Mouse (Mus musculus) ovary, adult 18-20 months (tissue): Measurements from ENCODE around the gene Slc6a5.

Source experiments
- DNase-seq: peaks from one replicate; pipeline ENCODE4 v3.0.0; 2022; ENCODE audit warnings: low spot score, mixed read lengths

Gene Slc6a5

GRCm38 (mm10) chr7:49909850-49910249 is at the start of gene Slc6a5:
TSS of gene Slc6a5 (plus strand) at chr7:49910146.
- DNase-seq: no peak

GRCm38 (mm10) chr7:49861196-49861595 is 48.8 kb upstream of the Slc6a5 start:
- no peak for DNase-seq

- no peak for DNase-seq
Observed at GRCm38 (mm10) chr7:49863753-49864152, 46.2 kb upstream of the Slc6a5 start.

- no peak for DNase-seq
Observed at GRCm38 (mm10) chr7:49869656-49870055, 40.3 kb upstream of the Slc6a5 start.

DNA sequence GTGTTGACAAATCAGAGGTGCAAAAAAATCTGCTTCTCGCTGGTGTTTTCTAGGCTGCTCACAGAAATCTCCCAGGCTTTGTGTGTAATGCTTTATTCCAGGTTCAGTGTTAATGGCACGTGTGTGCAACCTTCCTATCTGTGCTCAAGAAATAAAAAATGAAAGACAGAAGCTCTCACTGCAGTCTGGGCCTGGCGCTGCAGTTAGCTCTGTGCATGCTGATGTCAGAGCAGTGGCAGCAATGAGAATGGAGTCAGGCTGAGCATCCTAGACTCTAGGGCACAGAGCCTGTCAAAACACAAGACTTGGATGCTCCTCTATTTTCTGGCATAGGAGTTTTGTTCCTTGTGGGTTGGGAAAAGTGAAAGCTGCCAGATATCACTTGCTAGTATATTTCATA is 39.7 kb upstream of the Slc6a5 start:
- DNase-seq: no peak

DNA sequence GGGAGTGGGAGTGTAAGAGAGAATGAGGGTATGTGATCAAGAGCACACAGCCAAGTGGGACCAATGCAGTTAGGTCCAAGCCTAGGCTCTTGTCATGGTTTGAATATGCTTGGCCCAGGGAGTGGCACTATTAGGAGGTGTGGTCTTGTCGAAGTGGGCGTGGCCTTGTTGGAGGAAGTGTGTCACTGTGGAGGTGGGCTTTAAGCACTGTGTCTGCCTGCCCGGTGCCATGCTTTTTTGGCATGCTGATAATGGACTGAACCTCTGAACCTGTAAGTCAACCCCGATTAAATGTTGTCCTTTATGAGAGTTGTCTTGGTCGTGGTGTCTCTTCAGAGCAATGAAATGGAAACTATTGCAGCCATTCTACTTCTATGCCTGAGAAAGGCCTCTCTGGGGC is 32.6 kb upstream of the Slc6a5 start:
- no peak for DNase-seq

DNA sequence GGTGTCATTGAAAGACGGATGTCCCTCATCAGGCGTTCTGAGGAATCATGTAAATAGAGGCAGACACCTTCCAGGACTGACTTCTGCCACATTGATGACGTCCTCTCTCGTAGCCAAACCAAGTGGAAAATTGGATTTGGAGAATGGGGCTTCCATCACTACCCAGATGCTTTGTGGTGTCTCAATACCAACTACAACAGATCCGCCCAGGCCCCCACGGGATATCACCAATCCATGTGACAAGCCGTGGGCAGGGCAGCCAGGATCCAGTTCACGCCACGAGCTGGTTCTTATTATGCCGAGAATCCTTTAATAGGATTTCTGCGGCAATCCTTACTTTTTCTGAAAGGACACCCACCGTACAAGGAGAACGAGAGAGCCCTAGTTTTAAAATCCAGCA is 30.9 kb upstream of the Slc6a5 start:
- DNase-seq: no peak

GRCm38 (mm10) chr7:49879998-49880707 is 29.8 kb upstream of the Slc6a5 start:
- DNase-seq: no peak

DNA sequence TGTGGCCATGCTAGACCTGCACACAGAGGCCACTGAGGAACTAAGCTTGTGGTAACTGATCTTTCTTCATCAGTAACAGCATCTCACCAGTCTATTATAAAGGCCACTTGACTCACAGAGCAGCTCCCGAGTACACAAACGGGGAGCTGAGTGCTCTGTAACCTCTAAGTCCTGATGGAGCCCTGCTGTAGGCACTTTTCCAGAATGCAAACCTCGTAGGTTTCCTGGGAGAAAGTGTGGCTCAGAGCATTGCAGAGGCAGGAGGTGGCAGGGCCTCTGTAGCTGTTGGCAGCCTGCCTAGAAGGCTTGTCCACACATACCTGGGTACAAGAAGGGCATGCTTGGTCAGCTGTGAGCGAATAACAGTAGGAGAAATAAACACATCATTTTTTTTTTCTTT is 27.7 kb upstream of the Slc6a5 start:
- no peak for DNase-seq

DNA sequence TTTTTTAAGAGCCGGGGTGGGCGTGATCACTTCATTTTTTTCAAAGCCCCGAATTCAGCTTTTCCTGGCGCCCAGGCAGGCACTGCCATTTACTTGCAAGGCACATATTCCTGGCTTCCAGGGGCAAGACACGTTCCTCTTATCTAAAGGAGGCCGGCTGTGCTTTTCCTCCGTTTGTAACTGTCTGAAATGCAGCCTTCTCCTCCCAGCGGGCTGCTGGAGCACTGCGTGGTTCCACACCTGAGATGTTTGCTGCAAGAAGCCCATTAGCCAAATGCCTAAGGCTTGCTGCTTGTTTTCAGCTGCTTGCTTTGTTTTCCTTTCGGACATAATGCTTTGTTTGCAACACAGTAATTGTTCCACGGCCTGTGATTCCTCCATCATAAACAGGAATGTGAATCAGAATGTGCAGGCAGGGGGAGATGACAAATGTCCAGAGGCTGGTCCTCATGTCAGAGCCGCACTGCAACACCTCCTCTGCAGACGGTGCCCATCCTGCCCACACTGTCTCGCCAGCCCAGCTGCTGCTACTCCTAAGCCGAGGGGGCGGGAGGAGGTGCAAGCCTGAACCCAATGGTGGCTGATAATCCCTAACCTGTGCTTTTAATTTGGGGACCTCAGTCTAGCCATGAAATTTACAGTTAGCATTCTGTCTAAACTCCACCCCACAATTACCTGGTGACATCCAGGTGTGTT is 27.1 kb upstream of the Slc6a5 start:
- no peak for DNase-seq

GRCm38 (mm10) chr7:49887776-49888390 is 22.1 kb upstream of the Slc6a5 start:
- DNase-seq: no peak

DNA sequence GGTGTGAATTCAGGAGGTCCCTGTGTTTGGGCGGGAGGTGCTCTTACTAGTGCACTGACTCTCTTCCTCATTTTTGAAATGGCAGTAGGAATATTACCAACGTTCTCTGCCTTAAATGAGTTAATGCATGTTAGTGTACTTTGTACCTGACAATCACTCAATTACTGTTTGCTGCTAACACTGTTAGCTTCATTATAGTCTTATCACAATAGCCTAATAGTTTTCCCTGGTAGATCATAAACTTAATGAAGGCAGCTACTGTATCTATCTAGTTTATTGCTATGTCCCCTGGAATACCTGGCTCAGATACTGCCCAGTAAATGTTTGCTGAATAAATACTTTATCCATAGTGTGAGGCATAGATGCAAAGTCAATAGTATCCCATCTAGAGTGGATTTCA is 15.2 kb upstream of the Slc6a5 start:
- DNase-seq: no peak

GRCm38 (mm10) chr7:49895296-49895695 is 14.7 kb upstream of the Slc6a5 start:
- no peak for DNase-seq

DNA sequence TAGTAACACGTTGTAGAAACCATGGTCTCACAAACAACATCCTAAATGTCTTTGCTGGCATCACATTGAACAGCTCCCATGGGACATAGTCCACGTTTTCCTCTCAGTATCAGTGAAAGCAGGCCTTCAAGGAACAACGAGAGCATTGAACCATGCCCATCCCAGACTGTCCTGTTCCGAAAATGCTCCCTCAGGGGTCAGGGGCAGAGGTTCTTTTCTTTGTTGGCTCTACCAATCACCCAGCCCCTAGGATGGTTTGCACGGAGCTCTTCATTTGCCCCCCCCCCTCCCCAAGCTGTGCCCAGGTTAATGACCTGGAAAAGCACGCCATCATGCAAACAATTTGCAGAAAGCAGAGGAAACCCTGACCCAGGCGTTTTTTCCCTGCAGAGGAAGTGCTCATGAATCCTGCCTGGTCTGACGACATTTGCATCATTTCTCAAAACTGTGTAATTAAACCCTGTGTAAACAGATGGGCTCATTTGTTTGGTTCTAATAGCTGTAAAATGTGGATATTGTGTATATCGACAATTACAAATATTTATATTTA is 7.9 kb upstream of the Slc6a5 start:
- no peak for DNase-seq

GRCm38 (mm10) chr7:49907191-49908171 is 2.5 kb upstream of the Slc6a5 start:
- no peak for DNase-seq

GRCm38 (mm10) chr7:49908181-49908855 is 1.6 kb upstream of the Slc6a5 start:
- no peak for DNase-seq

DNA sequence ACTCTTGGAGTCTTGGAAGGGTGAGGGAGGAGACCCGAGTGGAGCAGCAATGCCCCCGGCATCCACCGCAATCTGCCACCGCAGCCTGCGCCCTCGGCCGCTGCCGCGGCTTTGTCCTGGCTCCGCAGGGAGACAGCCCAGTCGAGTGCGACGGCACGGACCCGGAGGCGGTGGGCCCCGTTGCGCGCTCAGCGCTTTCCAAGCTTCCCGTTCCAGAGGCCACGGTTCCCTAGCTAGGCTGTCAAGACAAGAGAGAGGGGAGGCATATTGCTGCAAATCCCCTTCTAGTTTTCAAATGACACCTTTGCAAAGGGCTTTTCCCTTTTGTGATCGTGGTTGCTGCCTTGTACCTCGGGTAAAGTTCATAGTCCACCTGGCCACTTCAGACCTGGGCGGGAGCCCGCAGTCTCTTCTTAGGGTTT is 945 bp upstream of the Slc6a5 start:
- no peak for DNase-seq

DNA sequence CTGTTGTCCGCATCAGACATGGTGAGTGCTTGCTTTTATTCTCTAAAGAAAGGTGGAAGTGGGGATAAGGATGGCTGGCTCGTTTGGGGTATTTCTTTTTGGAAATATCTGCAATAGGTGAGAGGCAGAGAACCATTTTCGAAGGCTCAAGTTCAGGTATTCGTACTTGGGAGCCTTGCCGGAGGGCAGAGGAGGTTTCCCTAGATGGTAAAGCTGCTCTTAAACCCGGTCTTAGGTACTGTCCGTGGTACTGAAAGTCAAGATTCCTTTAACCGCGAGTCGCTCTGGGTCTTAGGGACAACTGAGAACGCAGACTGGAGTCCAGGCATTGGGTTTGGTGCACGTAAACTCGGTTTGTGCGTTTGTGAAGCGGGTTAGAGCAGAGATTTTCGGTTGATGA is 415 bp downstream of the Slc6a5 start:
- DNase-seq: no peak

- DNase-seq: no peak
Observed at GRCm38 (mm10) chr7:49911147-49911946, 1.4 kb downstream of the Slc6a5 start.

DNA sequence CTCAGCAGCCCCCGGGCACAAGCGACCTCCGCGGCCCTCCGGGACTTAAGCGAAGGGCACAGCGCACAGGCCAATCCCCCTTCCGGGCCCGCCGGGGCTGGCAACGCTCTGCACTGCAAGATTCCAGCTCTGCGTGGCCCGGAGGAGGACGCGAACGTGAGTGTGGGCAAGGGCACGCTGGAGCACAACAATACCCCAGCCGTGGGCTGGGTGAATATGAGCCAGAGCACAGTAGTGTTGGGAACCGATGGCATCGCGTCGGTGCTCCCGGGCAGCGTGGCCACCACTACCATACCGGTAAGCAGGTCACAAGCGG is 2.0 kb downstream of the Slc6a5 start:
- no peak for DNase-seq

DNA sequence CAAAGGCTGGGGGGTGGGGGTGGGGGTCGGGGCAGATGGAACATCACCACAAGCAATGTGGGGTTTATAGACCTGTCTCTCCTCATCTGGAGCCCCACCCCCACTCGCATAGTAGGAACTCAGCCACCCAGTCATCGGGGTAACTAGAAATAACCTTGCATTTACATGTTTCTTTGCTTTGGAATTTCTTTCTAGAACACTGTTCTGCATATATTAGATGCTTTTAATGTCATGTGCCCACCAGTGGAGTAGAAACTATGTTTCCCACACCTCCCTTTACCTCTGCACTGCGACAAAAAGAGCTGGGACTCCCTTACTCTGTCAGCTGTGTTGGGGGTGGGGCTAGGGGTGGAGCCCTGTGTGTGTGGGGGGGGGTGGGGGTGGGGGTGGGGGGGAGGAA is 3.2 kb downstream of the Slc6a5 start:
- DNase-seq: no peak
